Mouse (Mus musculus) thymus, postnatal 0 days (tissue): ENCODE measurements around the gene Ace2. TPM values are rescaled to one million over a fixed set of nuclear protein-coding genes. Genes with fewer than 3 reads are reported as not detected.

Source experiments
- DNase-seq: peaks from one replicate; pipeline ENCODE4 v3.0.0-alpha.2; 2015; ENCODE audit warnings: low spot score
- polyA plus RNA-seq: library from polyadenylated mRNA; unstranded; fragments of >200 nt; fragmentation: Nextera tagmentation; extraction: Ambion mirVana; gene quantifications from 2 replicates; pipeline ENCODE4 v1.2.1, GENCODE M21; 2015

Gene Ace2
- polyA plus RNA-seq, 1 experiment from 2014 or later: 3.4 TPM

DNA sequence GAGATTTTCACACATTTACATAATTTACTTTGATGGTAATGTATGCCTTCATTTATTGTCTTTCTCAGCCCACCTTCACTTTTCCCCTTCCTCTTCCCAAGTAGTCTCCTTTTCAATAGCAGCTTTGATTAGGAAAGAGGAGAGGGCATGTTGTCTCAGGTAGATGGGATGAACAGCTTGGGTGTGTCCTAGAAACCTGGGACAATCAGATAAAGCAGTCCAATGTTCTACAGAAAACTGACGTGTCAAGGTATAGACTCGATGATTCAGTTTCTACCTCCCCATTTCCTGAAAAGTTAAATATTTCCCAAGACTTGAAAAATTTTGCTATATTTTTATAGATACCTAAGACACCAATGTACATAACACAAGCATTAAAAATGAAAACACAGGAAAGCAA is 39.7 kb downstream of the Ace2 start:
- no peak for DNase-seq

DNA sequence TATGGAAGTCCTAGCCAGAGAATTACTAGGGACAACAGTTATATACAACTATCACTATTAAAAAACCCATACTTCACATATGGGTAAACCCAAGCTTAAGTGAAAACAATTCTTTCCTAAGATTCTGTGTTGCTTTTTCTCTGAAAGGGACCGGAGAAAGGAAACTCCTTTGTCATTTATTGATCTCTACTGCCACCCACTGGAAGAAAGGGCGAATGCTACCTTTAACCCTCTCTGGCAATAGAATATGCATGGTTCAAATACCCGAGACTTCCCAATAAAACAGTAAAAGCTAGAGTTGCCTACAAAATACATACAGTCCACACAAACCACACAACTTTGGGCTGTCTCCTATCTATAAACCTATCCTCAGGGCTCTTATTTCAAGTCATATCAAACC is 40.6 kb downstream of the Ace2 start:
- DNase-seq: peak; percentile 31

DNA sequence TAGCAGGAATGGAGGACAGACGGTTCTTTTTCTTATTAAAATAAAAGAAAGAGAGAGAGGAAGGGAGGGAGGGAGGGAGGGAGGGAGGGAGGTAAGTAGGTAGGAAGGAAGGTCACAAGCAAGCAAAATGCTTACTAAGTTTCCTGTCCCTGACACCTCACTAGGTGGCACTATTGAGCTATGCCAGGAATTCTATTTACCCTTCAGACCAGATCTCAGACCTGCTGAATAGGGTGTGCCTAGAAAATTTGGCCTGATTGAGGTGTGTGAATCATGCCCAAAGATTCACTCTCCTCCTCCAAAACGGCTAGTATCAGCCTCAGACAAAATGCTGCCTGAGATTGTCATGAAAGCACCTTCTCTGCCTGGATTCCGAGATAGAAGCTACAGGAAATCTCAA is 44.7 kb downstream of the Ace2 start:
- DNase-seq: peak; percentile 54

DNA sequence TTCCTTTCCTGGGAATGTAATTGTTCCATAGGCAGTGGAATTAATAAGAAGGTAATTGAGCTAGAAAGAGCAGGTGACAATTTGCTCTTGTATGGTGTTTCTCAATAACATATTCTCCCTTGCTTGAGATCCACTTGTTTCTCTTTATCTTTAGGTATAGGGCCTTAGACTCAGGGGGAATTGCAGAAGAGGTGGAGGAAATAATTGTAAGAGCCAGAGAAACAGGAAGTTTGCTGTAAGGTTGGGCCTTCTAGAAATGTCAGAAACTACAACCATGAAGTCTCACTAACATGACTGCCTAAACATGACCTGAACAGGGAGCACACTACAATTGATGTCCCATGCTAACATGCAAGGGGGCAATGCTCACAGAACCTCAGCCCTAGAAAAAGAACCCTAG is 50.7 kb downstream of the Ace2 start:
- DNase-seq: no peak

DNA sequence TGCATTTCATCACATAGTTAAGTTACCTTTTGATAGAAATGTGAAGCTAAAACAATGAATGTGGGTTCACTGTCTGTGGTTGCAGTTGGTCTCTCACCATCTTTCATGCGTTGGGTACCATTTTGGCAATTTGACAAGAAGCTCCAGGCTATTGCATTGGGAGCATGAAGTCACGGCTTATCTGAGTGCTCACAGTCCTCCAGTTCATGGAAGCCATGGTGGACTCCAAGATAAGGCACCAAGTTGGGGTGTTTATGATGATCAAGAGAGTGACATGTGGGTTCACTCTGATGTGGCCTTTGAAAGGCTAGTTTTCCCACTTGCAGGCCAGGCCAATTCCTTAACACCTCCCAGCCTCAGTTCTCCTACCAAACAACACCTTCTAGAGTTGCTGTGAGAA is 58.5 kb downstream of the Ace2 start:
- no peak for DNase-seq

DNA sequence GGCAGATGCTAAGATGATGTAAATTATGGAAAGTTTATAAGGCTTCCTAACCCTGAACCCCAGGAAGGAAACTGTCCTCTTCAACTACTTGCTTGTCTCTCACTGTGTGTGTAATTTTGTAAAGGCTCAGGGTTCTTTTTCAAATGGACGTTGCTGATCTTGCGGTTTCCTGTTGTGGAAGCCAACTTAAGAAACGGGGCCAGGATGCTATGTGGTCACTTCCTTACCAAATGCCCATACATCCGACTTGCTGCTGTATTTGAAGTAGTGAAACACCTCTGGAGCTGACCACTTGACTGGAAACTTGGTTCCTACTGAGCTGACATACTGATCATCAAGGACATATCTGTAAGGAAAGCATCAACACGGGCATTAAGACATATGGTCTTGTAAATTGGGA is 61.4 kb downstream of the Ace2 start:
- DNase-seq: no peak

DNA sequence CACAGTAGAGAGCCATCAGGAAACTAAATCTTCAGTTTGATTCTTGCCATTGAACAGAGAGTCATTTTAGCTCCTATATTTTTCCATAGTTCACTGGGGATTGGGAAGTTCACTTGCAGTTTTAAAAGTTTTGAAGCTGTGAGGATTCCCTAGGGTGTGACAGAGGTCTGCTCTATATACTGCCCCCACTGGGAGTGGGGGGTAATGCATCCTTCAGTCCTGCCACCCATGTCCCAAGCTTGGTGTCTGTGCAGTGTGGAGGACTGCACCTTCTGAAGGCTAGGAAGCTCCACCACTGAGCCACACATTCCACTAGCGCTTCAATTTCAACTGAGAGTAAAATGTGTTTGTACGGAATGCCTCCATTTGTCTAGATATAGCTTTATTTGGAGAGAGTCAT is 82.9 kb downstream of the Ace2 start:
- DNase-seq: peak; percentile 22

DNA sequence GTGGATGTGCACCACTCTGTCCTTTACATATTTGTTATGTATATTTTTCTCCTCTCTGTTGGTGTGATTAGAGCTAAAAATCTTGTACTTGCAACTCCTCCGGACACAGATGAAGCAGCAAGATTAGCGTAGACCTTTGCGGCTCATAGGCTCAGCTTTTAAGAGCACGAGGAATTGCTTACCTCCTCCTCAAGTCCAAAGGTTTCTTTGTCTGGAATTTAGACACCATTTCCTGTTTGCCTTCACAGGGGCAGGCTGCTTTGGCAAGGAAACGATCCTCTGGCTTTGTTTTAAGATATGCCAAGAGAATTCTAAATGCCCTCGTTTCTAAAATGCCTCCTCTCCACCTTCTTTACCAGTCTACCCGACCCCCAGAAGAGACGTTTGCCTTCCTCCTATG is 94.2 kb downstream of the Ace2 start:
- DNase-seq: no peak

Other genes with a start within 250 kb of the Ace2 start
- 11.3 and 13.5 TPM in 2 replicates for gene Ap1s2, start 230.3 kb upstream of the Ace2 start, polyA plus RNA-seq
- 51.3 and 55.6 TPM in 2 replicates for gene Zrsr2, start 180.7 kb upstream of the Ace2 start, polyA plus RNA-seq
- 0.15 and 0.22 TPM in 2 replicates for gene Car5b, start 111.3 kb upstream of the Ace2 start, polyA plus RNA-seq
- gene Siah1b, start 62.8 kb upstream of the Ace2 start, polyA plus RNA-seq: 15.1 and 17.2 TPM in 2 replicates
- gene Cltrn, start 50.5 kb upstream of the Ace2 start, polyA plus RNA-seq: 0.25 TPM in 1 of 2 replicates, not detected in the other
- 0.39 and 0.72 TPM in 2 replicates for gene Bmx, start 118.9 kb downstream of the Ace2 start, polyA plus RNA-seq
- gene Pir, start 130.0 kb downstream of the Ace2 start, polyA plus RNA-seq: 5.6 and 6.8 TPM in 2 replicates
- 0.64 TPM in 2 replicates for gene Vegfd, start 234.0 kb downstream of the Ace2 start, polyA plus RNA-seq